Mouse (Mus musculus): Measurements from ENCODE around the gene Zfyve27.

- TF ChIP-seq POLR2A (IDR thresholded peaks at IDR 0.05; ENCODE audit: borderline replicate concordance, extremely low read depth, low read depth, low read length) (no peak), CTCF (IDR thresholded peaks at IDR 0.05; ENCODE audit: insufficient read depth, low read length) (no peak)
Observed at GRCm38 (mm10) chr19:42148569-42148860, 15.2 kb upstream of the Zfyve27 start.

Data from lung, adult 2 months (tissue).